Mouse (Mus musculus) cortical plate, adult 2 months (tissue): ENCODE results near the gene Tns1.

Experiments used
- CTCF ChIP-seq: fragments of 200-500 bp; IDR thresholded peaks from 2 replicates; pipeline ENCODE4 v1.5.1; 2011; ENCODE audit warnings: mild to moderate bottlenecking, control low read depth, low read length; ENCODE audit not compliant: insufficient read depth; ENCODE audit errors: extremely low read depth
- POLR2A ChIP-seq: fragments of 200-500 bp; IDR thresholded peaks from 2 replicates; pipeline ENCODE4 v1.6.1; 2011; ENCODE audit warnings: mild to moderate bottlenecking, low read length, control low read depth; ENCODE audit not compliant: insufficient read depth; ENCODE audit errors: extremely low read depth

GRCm38 (mm10) chr1:74113071-74113470, 11.2 kb downstream of the Tns1 start:
- TF ChIP-seq CTCF: no peak
- TF ChIP-seq POLR2A: no peak
